Mouse (Mus musculus) liver, embryonic 16.5 days (tissue): ENCODE results near the gene Daglb. TPM values are rescaled to one million over a fixed set of nuclear protein-coding genes. Genes with fewer than 3 reads are reported as not detected.

Experiments
- ATAC-seq: fragments of 200-750 bp; cut with Nextera tagmentation; 2 replicates; pipeline ENCODE4 v1.8.0; 2017; ENCODE audit warnings: low read depth, mild to moderate bottlenecking, moderate number of reproducible peaks, moderate library complexity
- H3K27ac ChIP-seq: fragments of 300-500 bp; sonication (generic); 2 replicates; pipeline ENCODE4 v1.5.1; 2014; ENCODE audit warnings: mild to moderate bottlenecking, low read length
- H3K27me3 ChIP-seq: fragments of 300-500 bp; sonication (generic); 2 replicates; pipeline ENCODE4 v1.6.1; 2014; ENCODE audit warnings: low read depth, low read length, mixed read lengths; ENCODE audit not compliant: control insufficient read depth, insufficient read depth
- H3K36me3 ChIP-seq: fragments of 300-500 bp; sonication (generic); 2 replicates; pipeline ENCODE4 v1.6.1; 2014; ENCODE audit warnings: mild to moderate bottlenecking; ENCODE audit not compliant: control insufficient read depth, insufficient read depth
- H3K4me1 ChIP-seq: fragments of 300-500 bp; sonication (generic); 2 replicates; pipeline ENCODE4 v1.6.1; 2014; ENCODE audit warnings: low read depth, low read length, mixed read lengths; ENCODE audit not compliant: control insufficient read depth
- H3K4me2 ChIP-seq: fragments of 300-500 bp; sonication (generic); 2 replicates; pipeline ENCODE4 v1.6.1; 2014; ENCODE audit warnings: low read depth, low read length, mixed read lengths
- H3K4me3 ChIP-seq: fragments of 300-500 bp; sonication (generic); 2 replicates; pipeline ENCODE4 v1.5.1; 2014; ENCODE audit warnings: low read depth, mild to moderate bottlenecking, low read length
- H3K9ac ChIP-seq: fragments of 300-500 bp; sonication (generic); 2 replicates; pipeline ENCODE4 v1.6.1; 2014; ENCODE audit warnings: low read depth, low read length
- H3K9me3 ChIP-seq: fragments of 300-500 bp; sonication (generic); replicated peaks from 2 replicates; pipeline ENCODE4 v1.6.1; 2016; ENCODE audit warnings: low read length; ENCODE audit not compliant: control insufficient read depth
- WGBS: fragments of 180-500 bp; shearing (Covaris S2); extraction: QIAGEN DNeasy Blood & Tissue Kit; methylation state at CpG from one replicate; pipeline ENCODE4 v1.1.7; 2014; ENCODE audit not compliant: insufficient replicate concordance; 5-methylcytosine and 5-hydroxymethylcytosine counted together
- polyA plus RNA-seq: library from polyadenylated mRNA; unstranded; fragments of >200 nt; fragmentation: Nextera tagmentation; extraction: Ambion mirVana; gene quantifications from 2 replicates; pipeline ENCODE4 v1.2.1, GENCODE M21; 2015

Daglb gene
- polyA plus RNA-seq, 1 experiment from 2014 or later: 7.7 TPM

DNA sequence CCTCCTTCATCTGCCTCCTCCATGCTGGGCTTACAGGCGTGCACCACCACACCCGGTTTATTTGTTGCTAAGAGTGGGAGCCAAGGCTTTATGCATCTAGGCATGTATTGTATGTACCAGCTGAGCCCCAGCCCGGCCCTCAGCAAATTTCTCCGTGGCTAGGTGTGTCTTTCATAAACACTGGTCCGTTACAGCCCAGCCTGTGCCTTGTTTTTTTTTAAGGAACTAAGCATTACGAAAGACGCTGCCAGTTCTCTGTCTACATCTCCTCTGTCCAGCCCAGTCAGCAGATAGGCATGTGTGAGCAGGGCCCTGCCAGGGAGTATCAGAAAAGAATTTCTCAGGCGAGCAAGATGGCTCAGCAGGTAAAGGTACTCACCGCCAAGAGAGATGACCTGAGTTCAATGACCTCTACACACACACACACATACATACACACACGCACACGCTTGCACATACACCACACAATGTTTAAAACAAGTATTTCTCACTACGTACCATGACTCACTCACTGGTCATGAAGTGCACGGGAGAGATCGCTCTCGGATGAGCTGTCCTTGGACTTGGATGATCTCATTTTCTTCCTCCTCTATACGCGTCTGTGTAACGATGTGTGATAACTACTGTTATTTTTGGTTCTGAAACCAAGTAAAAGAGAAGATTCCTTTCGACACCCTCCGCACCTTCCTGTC, 10.9 kb downstream of the Daglb start:
- peak; percentile 33; the same call in 1 of the 2 replicates for ATAC-seq
- no peaks in the 10 kb centered on the region for H3K9me3 ChIP-seq
- H3K36me3 ChIP-seq: peaks cover 11% of the 10 kb centered on the region; the same call in 1 of the 2 replicates
- H3K27ac ChIP-seq: no peak overlapping the region
- H3K4me3 ChIP-seq: no peak overlapping the region
- no peaks in the 10 kb centered on the region for H3K4me1 ChIP-seq
- no peaks in the 10 kb centered on the region for H3K27me3 ChIP-seq
- no peak overlapping the region for H3K4me2 ChIP-seq
- no peak overlapping the region for H3K9ac ChIP-seq
- 74% methylated on average over 20 of the region's 20 CpGs for WGBS

DNA sequence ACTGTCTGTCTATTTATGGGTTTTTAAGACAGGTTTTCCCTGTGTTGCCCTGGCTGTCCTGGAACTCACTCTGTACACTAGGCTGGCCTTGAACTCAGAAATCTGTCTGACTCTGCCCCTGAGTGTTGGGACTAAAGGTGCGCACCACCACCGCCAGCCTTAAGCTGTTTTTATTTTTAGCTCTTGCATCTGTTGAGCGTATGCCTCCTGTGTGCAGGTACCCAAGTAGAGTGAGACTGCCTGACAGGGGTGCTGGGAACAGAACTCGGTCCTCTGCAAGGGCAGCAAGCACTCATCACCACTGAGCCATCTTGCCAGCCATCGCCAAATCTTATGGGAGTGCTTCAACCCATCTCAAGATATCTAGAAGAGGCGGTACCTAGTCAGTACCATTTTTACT, 11.6 kb downstream of the Daglb start:
- ATAC-seq: no peak
- Histone ChIP-seq H3K36me3 (peaks cover 11% of the 10 kb centered on the region; the same call in 1 of the 2 replicates), H3K27ac (no peak overlapping the region), H3K9me3 (no peaks in the 10 kb centered on the region), H3K9ac (no peak overlapping the region), H3K4me2 (no peak overlapping the region), H3K4me3 (no peak overlapping the region), H3K27me3 (no peaks in the 10 kb centered on the region), H3K4me1 (no peaks in the 10 kb centered on the region)
- WGBS: 84% methylated on average over 6 of the region's 6 CpGs

- no peak overlapping the region for H3K4me3 ChIP-seq
- 77% methylated on average over 3 of the region's 3 CpGs for WGBS
- H3K4me2 ChIP-seq: no peak overlapping the region
- no peak for ATAC-seq
- H3K4me1 ChIP-seq: no peaks in the 10 kb centered on the region
- no peak overlapping the region for H3K9ac ChIP-seq
- no peak overlapping the region for H3K27ac ChIP-seq
- H3K27me3 ChIP-seq: no peaks in the 10 kb centered on the region
- H3K36me3 ChIP-seq: peaks cover 13% of the 10 kb centered on the region
- H3K9me3 ChIP-seq: no peaks in the 10 kb centered on the region
Observed at GRCm38 (mm10) chr5:143477901-143478300, 13.5 kb downstream of the Daglb start.

GRCm38 (mm10) chr5:143484955-143485354, 20.6 kb downstream of the Daglb start:
- Histone ChIP-seq H3K27ac (no peak overlapping the region), H3K36me3 (peaks cover 3% of the 10 kb centered on the region; the same call in 1 of the 2 replicates), H3K27me3 (no peaks in the 10 kb centered on the region), H3K9me3 (no peaks in the 10 kb centered on the region), H3K4me2 (no peak overlapping the region), H3K9ac (no peak overlapping the region), H3K4me3 (no peak overlapping the region), H3K4me1 (no peaks in the 10 kb centered on the region)
- WGBS: 55% methylated on average over 5 of the region's 5 CpGs
- no peak for ATAC-seq

DNA sequence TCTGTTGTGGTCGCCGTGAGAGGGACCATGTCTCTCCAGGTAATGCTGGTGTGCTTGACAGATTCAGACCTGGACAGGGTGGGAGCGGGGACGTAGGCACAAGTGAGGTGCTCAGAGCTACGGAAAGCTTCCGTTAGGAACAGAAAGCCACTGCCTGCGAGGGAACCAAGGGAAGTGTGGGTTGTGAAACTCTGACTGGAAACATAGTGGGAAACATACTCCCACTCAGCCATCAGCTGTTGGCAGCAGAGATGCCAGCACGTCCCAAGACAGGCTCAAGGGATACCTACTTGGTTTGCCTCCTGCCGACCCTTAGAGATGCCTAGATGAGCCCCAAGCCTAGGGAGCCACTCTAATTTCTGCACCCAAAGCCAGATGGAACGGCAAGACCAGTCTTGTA, 22.8 kb downstream of the Daglb start:
- no peaks in the 10 kb centered on the region for H3K9me3 ChIP-seq
- H3K4me1 ChIP-seq: no peaks in the 10 kb centered on the region
- no peak overlapping the region for H3K4me2 ChIP-seq
- ATAC-seq: no peak
- no peak overlapping the region for H3K4me3 ChIP-seq
- peaks cover 3% of the 10 kb centered on the region for H3K36me3 ChIP-seq
- no peak overlapping the region for H3K9ac ChIP-seq
- H3K27me3 ChIP-seq: no peaks in the 10 kb centered on the region
- no peak overlapping the region for H3K27ac ChIP-seq
- 76% methylated on average over 10 of the region's 10 CpGs for WGBS

DNA sequence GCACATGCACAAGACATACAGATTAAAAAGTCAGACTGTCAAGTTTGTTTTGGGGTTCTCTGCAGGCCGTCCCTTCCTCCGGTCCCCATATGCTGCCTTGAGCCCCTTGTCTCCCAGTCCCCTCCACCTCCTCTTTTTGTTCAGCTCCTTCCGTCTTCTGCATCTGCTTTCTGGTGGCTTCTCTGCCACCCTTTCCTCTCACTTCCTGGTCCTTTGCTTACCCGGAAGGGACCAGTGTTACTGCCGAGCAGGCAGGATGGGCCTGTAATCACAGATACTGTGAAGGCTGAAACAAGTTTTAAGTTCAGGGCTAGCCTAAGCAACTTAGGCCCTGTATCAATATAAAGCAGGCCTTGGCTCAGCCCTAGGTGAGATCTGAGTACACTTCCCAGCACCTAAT, 23.6 kb downstream of the Daglb start:
- 71% methylated on average over 5 of the region's 5 CpGs for WGBS
- Histone ChIP-seq H3K9me3 (no peaks in the 10 kb centered on the region), H3K27me3 (no peaks in the 10 kb centered on the region), H3K9ac (no peak overlapping the region), H3K4me1 (no peaks in the 10 kb centered on the region), H3K36me3 (no peaks in the 10 kb centered on the region; the same call in none of the 2 replicates), H3K4me3 (no peak overlapping the region), H3K4me2 (no peak overlapping the region), H3K27ac (no peak overlapping the region)
- ATAC-seq: no peak

GRCm38 (mm10) chr5:143489749-143490342, 25.5 kb downstream of the Daglb start:
- ATAC-seq: 0 out of 2 replicates have a peak, but pooled peaks have one; percentile 14
- no peak overlapping the region for H3K27ac ChIP-seq
- no peaks in the 10 kb centered on the region for H3K9me3 ChIP-seq
- H3K4me3 ChIP-seq: no peak overlapping the region
- H3K4me2 ChIP-seq: no peak overlapping the region
- H3K27me3 ChIP-seq: no peaks in the 10 kb centered on the region
- no peaks in the 10 kb centered on the region for H3K4me1 ChIP-seq
- H3K36me3 ChIP-seq: no peaks in the 10 kb centered on the region; the same call in 1 of the 2 replicates
- 69% methylated on average over 14 of the region's 14 CpGs for WGBS
- H3K9ac ChIP-seq: no peak overlapping the region

DNA sequence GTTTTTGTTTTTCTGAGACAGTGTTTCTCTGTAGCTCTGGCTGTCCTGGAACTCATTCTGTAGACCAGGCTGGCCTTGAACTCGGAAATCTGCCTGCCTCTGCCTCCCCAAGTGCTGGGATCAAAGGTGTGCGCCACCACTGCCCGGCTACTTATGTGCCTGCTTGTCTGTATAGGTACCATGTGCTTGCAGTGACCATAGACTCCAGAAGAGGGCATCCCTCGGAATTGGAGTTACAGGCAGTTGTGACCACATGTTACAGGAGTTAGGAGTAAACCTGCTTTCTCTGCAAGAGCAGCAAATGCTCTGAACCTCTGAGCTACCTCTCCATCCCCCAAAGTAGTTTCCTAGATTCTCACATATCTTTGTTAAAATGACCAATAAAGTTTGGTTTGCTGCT, 27.4 kb downstream of the Daglb start:
- H3K4me1 ChIP-seq: no peaks in the 10 kb centered on the region
- H3K9me3 ChIP-seq: no peaks in the 10 kb centered on the region
- H3K27me3 ChIP-seq: no peaks in the 10 kb centered on the region
- H3K9ac ChIP-seq: no peak overlapping the region
- H3K27ac ChIP-seq: no peak overlapping the region
- no peak for ATAC-seq
- peaks cover 3% of the 10 kb centered on the region for H3K36me3 ChIP-seq
- H3K4me3 ChIP-seq: no peak overlapping the region
- no peak overlapping the region for H3K4me2 ChIP-seq
- 74% methylated on average over 4 of the region's 4 CpGs for WGBS

DNA sequence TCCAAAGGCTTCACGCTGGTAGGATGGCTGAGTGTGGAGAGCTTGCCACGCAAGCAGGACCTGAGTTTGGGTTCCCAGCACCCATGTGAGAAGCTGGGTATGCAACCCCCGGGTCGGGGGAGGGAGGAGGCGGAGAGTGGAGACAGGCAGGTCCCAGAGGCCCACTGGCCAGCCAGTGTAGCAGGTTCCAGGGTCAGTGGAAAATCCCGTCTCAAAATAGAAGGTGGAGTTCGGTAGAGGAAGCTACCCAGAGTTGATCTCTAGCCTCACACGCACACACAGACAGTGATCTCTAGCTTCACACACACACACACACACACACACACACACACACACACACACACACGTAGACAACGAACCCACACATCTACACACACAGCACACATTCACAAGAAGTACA, 28.8 kb downstream of the Daglb start:
- Histone ChIP-seq H3K9me3 (no peaks in the 10 kb centered on the region), H3K27me3 (no peaks in the 10 kb centered on the region), H3K4me1 (no peaks in the 10 kb centered on the region), H3K4me2 (no peak overlapping the region), H3K27ac (no peak overlapping the region), H3K9ac (no peak overlapping the region), H3K4me3 (no peak overlapping the region), H3K36me3 (peaks cover 3% of the 10 kb centered on the region)
- WGBS: 83% methylated on average over 10 of the region's 10 CpGs
- ATAC-seq: no peak
